Mouse (Mus musculus) spleen, postnatal 4 days (tissue): ENCODE measurements around the gene Ppp1r14a.

Experiments used
- DNase-seq, 2 experiments: peaks; one replicate each; pipeline ENCODE4 v3.0.0; 2022; ENCODE audit warnings: low spot score in 2 of 2

The Ppp1r14a gene

DNA sequence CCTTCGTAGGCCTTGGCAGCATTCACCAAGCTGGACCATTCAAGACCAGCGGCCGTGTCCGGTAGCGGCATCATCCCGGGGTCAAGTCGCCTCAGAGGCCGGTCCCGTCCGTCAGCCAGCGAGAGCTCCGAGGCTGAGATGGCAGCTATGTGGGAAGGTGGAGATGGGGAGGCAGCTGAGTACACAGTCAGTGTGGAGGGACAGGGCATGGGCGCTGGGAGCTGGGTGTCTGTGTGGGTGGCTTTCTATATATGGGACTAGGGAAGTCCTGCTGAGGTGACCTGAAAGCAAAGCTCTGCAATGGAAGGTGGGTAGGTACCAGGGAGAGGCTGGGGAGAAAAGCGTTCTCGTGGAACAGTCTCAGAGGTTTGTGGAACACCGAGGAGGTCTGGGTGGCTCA is 39.9 kb downstream of the Ppp1r14a start:
- DNase-seq = no peak

DNA sequence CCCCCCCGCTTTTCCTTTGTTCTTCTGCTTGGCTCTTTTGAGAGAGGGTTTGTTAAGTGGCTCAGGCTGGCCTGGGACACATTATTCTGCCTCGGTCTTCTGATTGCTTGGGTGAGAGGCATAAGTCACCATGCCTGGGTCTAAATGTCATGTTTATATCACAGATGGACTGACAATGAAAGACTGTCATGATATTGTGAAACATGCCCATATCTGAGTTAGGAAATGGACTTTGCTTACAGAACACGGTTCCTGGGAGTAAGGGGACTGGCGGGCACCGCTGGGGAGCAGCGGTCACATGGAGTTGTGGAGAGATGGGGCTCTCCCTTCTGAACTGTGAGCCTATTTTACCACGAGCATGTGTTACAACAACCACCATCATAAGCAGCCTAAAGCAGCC is 45.0 kb downstream of the Ppp1r14a start:
- DNase-seq = no peak

GRCm38 (mm10) chr7:29335276-29335675 is 46.2 kb downstream of the Ppp1r14a start:
- DNase-seq = peak in 1 of 2 experiments; percentile 58

GRCm38 (mm10) chr7:29335841-29336671 is 46.9 kb downstream of the Ppp1r14a start:
- DNase-seq = no peak

DNA sequence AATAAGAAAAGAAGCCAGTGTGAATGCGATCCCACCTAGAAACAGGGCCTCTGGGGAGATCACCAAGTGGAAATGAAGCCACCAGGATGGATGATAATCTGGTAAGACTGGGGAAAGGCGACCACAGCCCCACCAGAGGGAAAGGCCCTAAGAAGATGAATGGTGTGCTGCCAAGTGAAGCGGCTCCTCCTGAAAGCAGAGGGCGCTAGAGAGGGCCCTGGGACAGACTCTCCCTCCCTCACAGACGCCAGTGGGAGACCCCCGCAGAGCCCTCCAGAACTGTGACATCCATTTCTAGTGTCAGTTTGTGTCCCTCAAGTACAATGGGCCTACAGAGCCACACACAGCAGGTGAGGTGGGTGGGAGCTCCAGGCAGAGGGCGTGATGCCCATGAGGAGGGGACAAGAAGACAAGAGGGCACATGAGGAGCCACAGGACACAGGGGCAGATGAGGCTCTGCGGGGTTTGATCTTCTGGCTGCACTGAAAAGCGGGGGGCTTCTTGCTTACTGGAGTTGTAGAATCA is 47.7 kb downstream of the Ppp1r14a start:
- peak in 1 of 2 experiments; percentile 63 for DNase-seq

DNA sequence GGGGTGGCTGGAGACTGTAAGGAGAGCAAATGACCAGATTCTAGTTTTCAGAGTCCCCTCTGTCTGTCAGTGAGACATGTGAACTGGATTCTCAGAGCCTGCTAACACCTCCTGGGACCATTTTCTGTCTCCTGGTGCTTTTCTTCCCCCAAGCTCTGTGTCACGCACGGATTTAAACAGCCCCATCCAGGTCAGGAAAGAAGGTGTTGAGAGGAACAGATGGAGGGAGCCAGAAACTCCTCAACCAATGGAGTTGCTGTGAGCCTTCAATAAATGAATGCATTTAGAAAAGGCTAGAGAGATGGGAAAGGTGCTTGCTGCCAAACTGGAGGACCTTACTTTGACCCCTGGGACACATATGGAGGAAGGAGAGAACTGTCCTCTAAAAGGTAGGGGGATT is 48.7 kb downstream of the Ppp1r14a start:
- no peak for DNase-seq

DNA sequence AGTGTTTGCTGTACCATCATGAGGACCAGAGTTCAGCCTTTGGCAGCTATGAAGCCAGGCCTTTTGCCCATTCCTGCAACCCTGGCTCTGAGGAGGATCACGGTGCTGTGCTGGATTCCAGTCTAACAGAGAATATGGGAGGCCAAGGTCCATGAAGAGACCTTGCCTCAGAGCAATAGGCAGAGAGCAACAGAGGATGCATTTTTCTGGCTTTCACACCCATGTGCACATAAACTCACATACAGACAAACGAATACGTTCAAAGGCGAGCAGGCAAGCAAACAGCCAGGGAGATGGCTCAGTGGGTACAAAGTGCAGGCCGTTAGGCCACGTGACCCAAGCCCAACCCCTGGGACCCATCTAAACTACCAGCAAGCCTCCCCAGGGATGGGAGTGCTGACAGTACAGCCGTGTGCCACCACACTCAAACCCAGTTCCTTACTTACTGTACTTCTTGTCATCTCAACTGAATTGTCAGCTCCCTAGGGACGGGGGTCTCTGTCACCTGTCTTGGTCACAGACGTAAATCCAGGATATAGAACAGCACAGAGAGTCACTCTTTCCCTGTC is 49.3 kb downstream of the Ppp1r14a start:
- DNase-seq = peak; percentile 61 to 74

GRCm38 (mm10) chr7:29338984-29339679 is 50.0 kb downstream of the Ppp1r14a start:
- peak; percentile 70 to 77 for DNase-seq

GRCm38 (mm10) chr7:29340247-29340646 is 51.1 kb downstream of the Ppp1r14a start:
- DNase-seq = peak in 1 of 2 experiments; percentile 56

DNA sequence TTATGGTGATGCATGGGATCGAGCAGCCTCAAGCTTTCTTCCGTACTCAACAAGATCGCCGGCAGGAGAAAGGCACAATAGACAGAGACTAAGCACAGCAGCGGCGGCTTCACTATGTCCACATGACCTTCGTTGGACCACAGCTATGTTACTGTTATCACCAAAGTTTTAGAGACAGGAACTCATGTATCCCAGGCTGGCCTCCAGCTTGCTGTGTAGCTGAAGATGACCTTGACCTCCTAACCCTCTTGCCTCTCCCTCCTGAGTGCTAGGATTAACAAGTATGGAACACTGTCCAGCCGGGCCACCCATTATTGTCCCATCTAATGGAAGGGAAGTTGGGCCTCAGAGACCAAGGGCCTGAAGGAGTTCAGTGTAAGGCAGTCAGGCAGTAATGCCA is 51.7 kb downstream of the Ppp1r14a start:
- peak in 1 of 2 experiments; percentile 56 for DNase-seq

- peak; percentile 23 to 67 for DNase-seq
Observed at GRCm38 (mm10) chr7:29341722-29342121, 52.6 kb downstream of the Ppp1r14a start.

DNA sequence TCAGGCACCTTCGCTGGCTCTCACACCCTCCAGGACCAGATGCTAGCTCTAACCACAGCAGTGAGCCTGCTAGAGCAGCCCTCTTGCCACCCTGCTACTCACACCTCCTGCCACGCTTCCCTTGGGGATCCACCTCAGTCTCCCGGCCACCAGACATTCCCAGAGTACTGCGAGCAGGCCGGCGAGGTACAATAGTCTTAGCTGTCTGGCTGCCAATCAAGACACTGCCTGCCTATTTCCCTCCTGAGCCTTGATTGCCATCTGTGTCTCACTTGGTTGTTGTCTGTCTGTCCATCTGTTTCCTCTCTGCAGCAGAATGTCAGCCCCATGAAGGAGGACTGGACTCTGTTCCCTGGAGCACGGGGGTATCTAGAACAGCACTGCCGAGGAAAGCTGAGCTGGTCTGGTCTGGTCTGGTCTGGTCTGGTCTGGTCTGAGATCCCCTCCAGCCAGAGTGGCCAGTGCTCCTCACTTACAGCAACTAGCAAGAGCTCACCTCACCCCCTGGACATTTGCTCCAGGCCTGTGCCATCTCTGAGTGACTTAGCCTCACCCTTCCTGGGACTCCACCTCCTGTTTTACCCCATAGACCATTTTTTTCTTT is 53.5 kb downstream of the Ppp1r14a start:
- peak in 1 of 2 experiments; percentile 19 for DNase-seq
